Mouse (Mus musculus): ENCODE measurements around the gene Col25a1.

DNA sequence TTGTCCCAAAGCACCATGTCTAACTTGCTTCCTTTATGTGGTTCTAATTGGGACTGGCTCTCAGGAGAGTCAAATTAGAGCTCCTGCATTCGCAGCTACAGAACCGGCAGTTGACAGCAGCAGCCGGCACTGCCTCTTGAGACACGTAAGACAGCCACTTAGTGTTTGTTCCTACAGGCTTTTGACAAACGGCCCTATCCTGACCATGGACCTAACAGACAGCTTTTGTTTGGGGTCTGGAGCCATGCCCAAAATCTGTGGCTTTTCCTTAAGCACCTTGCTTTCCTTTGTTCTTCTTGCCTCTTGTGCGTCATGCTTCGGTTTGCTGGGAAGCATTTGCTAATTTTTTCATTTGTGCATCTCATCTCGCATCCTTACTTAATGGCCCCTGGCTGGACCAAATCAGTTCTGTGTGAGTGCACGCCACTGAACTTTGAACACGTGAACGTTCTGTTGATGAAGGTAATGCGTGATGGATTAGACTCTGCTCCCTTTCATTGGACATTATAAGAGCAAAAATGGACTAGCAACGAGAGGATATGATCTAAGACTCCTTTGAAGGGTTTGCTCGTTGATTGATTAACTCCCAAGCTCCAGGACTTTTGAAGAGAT lies 179.5 kb downstream of the Col25a1 start:
- TF ChIP-seq POLR2A (IDR thresholded peaks at IDR 0.05; ENCODE audit: borderline replicate concordance, extremely low read depth, insufficient read depth, insufficient read length, poor library complexity, severe bottlenecking) (no peak), CTCF (IDR thresholded peaks at IDR 0.05; ENCODE audit: borderline replicate concordance, extremely low read depth, insufficient read depth, insufficient read length) (no peak)
